Mouse (Mus musculus) forebrain, embryonic 15.5 days (tissue): ENCODE results near the gene Ckap2. TPM values are rescaled to one million over a fixed set of nuclear protein-coding genes. Genes with fewer than 3 reads are reported as not detected.

Experiments
- ATAC-seq: fragments of 200-750 bp; cut with Nextera tagmentation; replicated peaks from 2 replicates; pipeline ENCODE4 v1.8.0; 2017; ENCODE audit warnings: mild to moderate bottlenecking, moderate TSS enrichment, moderate library complexity
- H3K27ac ChIP-seq: fragments of 300-500 bp; sonication (generic); replicated peaks from 2 replicates; pipeline ENCODE4 v1.5.1; 2015; ENCODE audit warnings: mild to moderate bottlenecking, inconsistent platforms
- H3K27me3 ChIP-seq: fragments of 300-500 bp; sonication (generic); 2 replicates; pipeline ENCODE4 v1.6.1; 2015; ENCODE audit warnings: inconsistent platforms
- H3K36me3 ChIP-seq: fragments of 300-500 bp; sonication (generic); 2 replicates; pipeline ENCODE4 v1.6.1; 2015; ENCODE audit warnings: mild to moderate bottlenecking, inconsistent platforms
- H3K4me1 ChIP-seq: fragments of 300-500 bp; sonication (generic); 2 replicates; pipeline ENCODE4 v1.6.1; 2015; ENCODE audit warnings: inconsistent platforms
- H3K4me2 ChIP-seq: fragments of 300-500 bp; sonication (generic); replicated peaks from 2 replicates; pipeline ENCODE4 v1.6.1; 2015; ENCODE audit warnings: mild to moderate bottlenecking, inconsistent platforms
- H3K4me3 ChIP-seq: fragments of 300-500 bp; sonication (generic); 2 replicates; pipeline ENCODE4 v1.5.1; 2015; ENCODE audit warnings: mild to moderate bottlenecking, inconsistent platforms
- H3K9ac ChIP-seq: fragments of 300-500 bp; sonication (generic); replicated peaks from 2 replicates; pipeline ENCODE4 v1.6.1; 2015; ENCODE audit warnings: mild to moderate bottlenecking, inconsistent platforms
- H3K9me3 ChIP-seq: fragments of 300-500 bp; sonication (generic); 2 replicates; pipeline ENCODE4 v1.6.1; 2016; ENCODE audit warnings: inconsistent platforms
- WGBS: fragments of 180-500 bp; shearing (Covaris S2); methylation state at CpG from one replicate; pipeline ENCODE4 v1.1.7; 2015; ENCODE audit warnings: mixed read lengths; 5-methylcytosine and 5-hydroxymethylcytosine counted together
- polyA plus RNA-seq: library from polyadenylated mRNA; unstranded; fragments of >200 nt; fragmentation: Nextera tagmentation; extraction: Ambion mirVana; gene quantifications from 2 replicates; pipeline ENCODE4 v1.2.1, GENCODE M21; 2015

Ckap2 gene
- 28.4 and 28.7 TPM in 2 replicates for polyA plus RNA-seq

GRCm38 (mm10) chr8:22185431-22186397 lies at the start of gene Ckap2:
TSS of gene Ckap2 (minus strand) at chr8:22185819.
- 2% methylated on average over 63 of the region's 63 CpGs for WGBS
- ATAC-seq, result peak; percentile 98
- H3K9me3 ChIP-seq, result no peaks in the 10 kb centered on the region

GRCm38 (mm10) chr8:22228621-22229020 lies 43.0 kb upstream of the Ckap2 start:
- Histone ChIP-seq H3K9me3 (no peaks in the 10 kb centered on the region), H3K27me3 (peaks cover 13% of the 10 kb centered on the region; the same call in 1 of the 2 replicates), H3K4me1 (peaks cover 7% of the 10 kb centered on the region), H3K9ac (no peak overlapping the region), H3K36me3 (no peaks in the 10 kb centered on the region; the same call in 1 of the 2 replicates), H3K4me3 (0 out of 2 replicates have a peak overlapping the region, but pooled peaks have one; percentile 3), H3K4me2 (no peak overlapping the region; the same call in 1 of the 2 replicates), H3K27ac (no peak overlapping the region)
- 34% methylated on average over 7 of the region's 7 CpGs for WGBS
- ATAC-seq, result no peak

More at GRCm38 (mm10) chr8:22185431-22186397, at the start of gene Ckap2:
- H3K4me3 ChIP-seq, result peak within 1 kb of the TSS; percentile 56
- no peaks in the 10 kb centered on the region for H3K36me3 ChIP-seq
- peak within 1 kb of the TSS; percentile 52 for H3K9ac ChIP-seq
- peak within 1 kb of the TSS; percentile 77 for H3K27ac ChIP-seq
- peak within 1 kb of the TSS; percentile 65 for H3K4me2 ChIP-seq
- H3K27me3 ChIP-seq, result 0 out of 2 replicates have a peak, but pooled peaks cover 4% of the 10 kb centered on the region
- H3K4me1 ChIP-seq, result peaks cover 14% of the 10 kb centered on the region

- Histone ChIP-seq H3K27me3 (peaks cover 13% of the 10 kb centered on the region; the same call in 1 of the 2 replicates), H3K4me2 (peak within 1 kb of the TSS; percentile 92), H3K9ac (peak within 1 kb of the TSS; percentile 48), H3K4me1 (peaks cover 7% of the 10 kb centered on the region), H3K36me3 (peaks cover 5% of the 10 kb centered on the region; the same call in 1 of the 2 replicates), H3K4me3 (peak within 1 kb of the TSS; percentile 47), H3K27ac (no peak within 1 kb of the TSS), H3K9me3 (no peaks in the 10 kb centered on the region)
- WGBS, result 1% methylated on average over 39 of the region's 39 CpGs
- peak; percentile 67 for ATAC-seq
Measured at GRCm38 (mm10) chr8:22227061-22227877, 41.6 kb upstream of the Ckap2 start, which contains the start of gene Thsd1. TSS of gene Thsd1 (plus strand) at chr8:22227313.

- no peak overlapping the region for H3K4me2 ChIP-seq
- no peak for ATAC-seq
- peaks cover 13% of the 10 kb centered on the region; the same call in 1 of the 2 replicates for H3K27me3 ChIP-seq
- H3K9ac ChIP-seq, result no peak overlapping the region
- H3K9me3 ChIP-seq, result no peaks in the 10 kb centered on the region
- WGBS, result 68% methylated on average over 8 of the region's 8 CpGs
- no peak overlapping the region for H3K4me3 ChIP-seq
- no peak overlapping the region for H3K27ac ChIP-seq
- peaks cover 9% of the 10 kb centered on the region; the same call in 1 of the 2 replicates for H3K36me3 ChIP-seq
- peaks cover 7% of the 10 kb centered on the region for H3K4me1 ChIP-seq
Measured at GRCm38 (mm10) chr8:22226361-22226760, 40.7 kb upstream of the Ckap2 start.

- ATAC-seq, result no peak
- Histone ChIP-seq H3K4me1 (no peaks in the 10 kb centered on the region), H3K9ac (no peak overlapping the region), H3K36me3 (peaks cover 68% of the 10 kb centered on the region), H3K4me2 (no peak overlapping the region), H3K4me3 (no peak overlapping the region), H3K9me3 (no peaks in the 10 kb centered on the region), H3K27ac (no peak overlapping the region), H3K27me3 (no peaks in the 10 kb centered on the region)
- WGBS, result 94% methylated on average over 10 of the region's 10 CpGs
Measured at GRCm38 (mm10) chr8:22214826-22215225, 29.2 kb upstream of the Ckap2 start.

- Histone ChIP-seq H3K4me2 (no peak overlapping the region), H3K27ac (no peak overlapping the region), H3K27me3 (no peaks in the 10 kb centered on the region), H3K4me1 (no peaks in the 10 kb centered on the region), H3K36me3 (peaks cover 48% of the 10 kb centered on the region), H3K4me3 (no peak overlapping the region), H3K9me3 (no peaks in the 10 kb centered on the region), H3K9ac (no peak overlapping the region)
- WGBS, result 51% methylated on average over 5 of the region's 5 CpGs
- ATAC-seq, result no peak
Measured at GRCm38 (mm10) chr8:22209012-22209411, 23.4 kb upstream of the Ckap2 start.

- WGBS, result 85% methylated on average over 4 of the region's 4 CpGs
- Histone ChIP-seq H3K9me3 (no peaks in the 10 kb centered on the region), H3K4me3 (no peak overlapping the region), H3K27me3 (no peaks in the 10 kb centered on the region), H3K9ac (no peak overlapping the region), H3K4me2 (no peak overlapping the region), H3K36me3 (peaks cover 47% of the 10 kb centered on the region), H3K4me1 (no peaks in the 10 kb centered on the region), H3K27ac (no peak overlapping the region)
- ATAC-seq, result no peak
Measured at GRCm38 (mm10) chr8:22207535-22207934, 21.9 kb upstream of the Ckap2 start.

GRCm38 (mm10) chr8:22199481-22199880 lies 13.9 kb upstream of the Ckap2 start:
- Histone ChIP-seq H3K27me3 (no peaks in the 10 kb centered on the region), H3K4me3 (no peak overlapping the region), H3K27ac (no peak overlapping the region), H3K4me1 (peaks cover 4% of the 10 kb centered on the region), H3K9me3 (no peaks in the 10 kb centered on the region), H3K9ac (no peak overlapping the region), H3K36me3 (peaks cover 24% of the 10 kb centered on the region), H3K4me2 (no peak overlapping the region)
- no peak for ATAC-seq
- WGBS, result 99% methylated on average over 8 of the region's 8 CpGs

GRCm38 (mm10) chr8:22197914-22198313 lies 12.3 kb upstream of the Ckap2 start:
- Histone ChIP-seq H3K4me3 (no peak overlapping the region), H3K9me3 (no peaks in the 10 kb centered on the region), H3K27me3 (no peaks in the 10 kb centered on the region), H3K27ac (no peak overlapping the region), H3K4me1 (peaks cover 15% of the 10 kb centered on the region), H3K36me3 (peaks cover 21% of the 10 kb centered on the region), H3K9ac (no peak overlapping the region), H3K4me2 (no peak overlapping the region)
- ATAC-seq, result no peak
- WGBS, result 88% methylated on average over 6 of the region's 6 CpGs

- Histone ChIP-seq H3K4me1 (peaks cover 15% of the 10 kb centered on the region), H3K4me3 (peak overlapping the region; percentile 85), H3K27ac (peak overlapping the region; percentile 95), H3K9me3 (no peaks in the 10 kb centered on the region), H3K27me3 (no peaks in the 10 kb centered on the region), H3K9ac (peak overlapping the region; percentile 95), H3K4me2 (peak overlapping the region; percentile 79), H3K36me3 (no peaks in the 10 kb centered on the region)
- 13% methylated on average over 12 of the region's 12 CpGs for WGBS
- peak; percentile 28; the same call in 1 of the 2 replicates for ATAC-seq
Measured at GRCm38 (mm10) chr8:22193432-22194010, 7.9 kb upstream of the Ckap2 start.

GRCm38 (mm10) chr8:22192660-22193431 lies 7.2 kb upstream of the Ckap2 start, which contains the start of gene Vps36:
TSS of gene Vps36 (plus strand) at chr8:22192809.
- Histone ChIP-seq H3K9ac (peak within 1 kb of the TSS; percentile 95), H3K36me3 (no peaks in the 10 kb centered on the region), H3K4me3 (peak within 1 kb of the TSS; percentile 85), H3K4me2 (peak within 1 kb of the TSS; percentile 79), H3K9me3 (no peaks in the 10 kb centered on the region), H3K4me1 (peaks cover 15% of the 10 kb centered on the region), H3K27ac (peak within 1 kb of the TSS; percentile 95), H3K27me3 (0 out of 2 replicates have a peak, but pooled peaks cover 4% of the 10 kb centered on the region)
- WGBS, result under 1% methylated on average over 65 of the region's 73 CpGs
- ATAC-seq, result peak; percentile 95
